Mouse (Mus musculus): ENCODE measurements at regions not wholly inside any gene's neighbourhood (a gene's known extent, or its start where the extent isn't known, plus 50 kb on each side); places are given as distances from the start of the nearest gene placed in this dataset.

DNA sequence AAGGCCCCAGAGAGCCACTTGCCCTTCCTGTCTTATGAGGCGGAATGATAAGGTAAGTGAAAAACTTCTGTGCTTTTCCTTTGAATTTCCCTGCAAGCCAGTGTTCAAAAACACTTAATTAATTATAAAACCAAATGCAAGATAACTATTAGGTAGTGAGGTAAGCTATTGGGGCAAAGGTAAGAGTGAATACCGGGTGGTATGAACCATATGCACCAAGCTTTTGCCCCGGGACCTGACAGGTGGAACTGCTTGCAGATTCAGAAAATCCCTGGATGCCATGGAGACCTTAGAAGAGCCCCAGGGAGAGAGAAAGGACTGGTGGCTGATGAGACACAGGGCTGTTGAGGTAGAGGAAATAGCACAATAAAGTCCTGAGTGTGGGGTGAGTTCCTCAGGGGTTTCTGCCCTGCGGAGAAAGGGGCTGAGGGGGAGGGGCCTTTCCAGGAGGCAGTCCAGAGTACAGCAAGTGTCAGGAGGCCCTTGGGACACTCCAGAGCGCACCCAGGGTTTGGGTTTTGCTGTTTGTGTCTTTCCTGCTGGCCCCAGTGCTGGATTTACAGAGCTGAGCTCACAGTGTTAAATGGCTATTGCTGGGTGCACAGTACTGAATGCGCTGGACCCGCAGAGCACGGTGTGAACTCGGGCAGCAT is 317.1 kb downstream of the Fgf9 start:
- ATAC-seq (ENCODE audit: insufficient read depth), result no peak
- Histone ChIP-seq H3K36me3 (replicated peaks; ENCODE audit: control insufficient read depth, insufficient read depth, low read depth) (no peaks in the 10 kb centered on the region), H3K9ac (replicated peaks) (no peak overlapping the region)

DNA sequence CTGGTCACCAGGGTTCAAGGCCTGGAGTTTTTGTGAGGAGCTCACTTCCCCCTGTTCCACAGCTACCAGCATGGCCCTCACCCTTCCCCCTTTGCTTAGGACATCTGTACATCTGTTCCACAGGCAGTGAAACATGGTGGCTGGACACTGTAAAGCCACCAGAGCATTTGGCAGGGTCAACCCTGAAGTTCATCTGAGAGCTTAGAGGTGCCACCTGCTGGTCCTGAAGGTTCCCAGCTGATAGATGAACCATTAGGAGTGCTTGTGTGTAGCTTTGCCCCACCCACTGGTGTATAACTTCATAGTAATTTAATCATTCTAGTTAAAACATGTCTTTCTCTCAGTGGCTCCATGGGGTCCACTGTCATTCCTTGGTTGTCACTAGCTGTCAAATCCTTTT is 304.7 kb downstream of the Fgf9 start:
- Histone ChIP-seq H3K4me2 (ENCODE audit: low read depth) (no peak overlapping the region), H3K4me3 (ENCODE audit: insufficient read depth in 1 of 2, low read depth in 2 of 2, low read length in 2 of 2) (no peak overlapping the region), H3K4me1 (replicated peaks; ENCODE audit: control insufficient read depth in 2 of 2, insufficient read depth in 2 of 2, low read length in 1 of 2) (no peaks in the 10 kb centered on the region), H3K27me3 (ENCODE audit: control insufficient read depth, insufficient read depth, low read length) (no peaks in the 10 kb centered on the region), H3K9me3 (ENCODE audit: control insufficient read depth, low read length) (no peaks in the 10 kb centered on the region), H3K36me3 (replicated peaks; ENCODE audit: control insufficient read depth, insufficient read depth, low read depth) (no peaks in the 10 kb centered on the region), H3K27ac (no peak overlapping the region), H3K9ac (replicated peaks) (no peak overlapping the region)
- TF ChIP-seq CTCF (IDR thresholded peaks at IDR 0.05; ENCODE audit: low read depth) (no peak), EP300 (IDR thresholded peaks at IDR 0.05; ENCODE audit: low read depth) (no peak)
- ATAC-seq (ENCODE audit: insufficient read depth) (no peak), DNase-seq (ENCODE audit: low read depth in 3 of 3, low spot score in 3 of 3) (no peak)

More for the DNA sequence above, 317.1 kb downstream of the Fgf9 start:
- WGBS (ENCODE audit: insufficient replicate concordance), result 59% methylated on average over 9 of the region's 9 CpGs
- no peaks in the 10 kb centered on the region for H3K4me1 ChIP-seq (replicated peaks; ENCODE audit: control insufficient read depth in 2 of 2, insufficient read depth in 2 of 2, low read length in 1 of 2)
- no peak overlapping the region for H3K4me3 ChIP-seq (ENCODE audit: insufficient read depth in 1 of 2, low read depth in 2 of 2, low read length in 2 of 2)
- H3K4me2 ChIP-seq (ENCODE audit: low read depth), result no peak overlapping the region
- no peak for DNase-seq (ENCODE audit: low read depth in 3 of 3, low spot score in 3 of 3)
- H3K27me3 ChIP-seq (ENCODE audit: control insufficient read depth, insufficient read depth, low read length), result no peaks in the 10 kb centered on the region
- no peak overlapping the region for H3K27ac ChIP-seq
- TF ChIP-seq CTCF (IDR thresholded peaks at IDR 0.05; ENCODE audit: low read depth) (no peak), EP300 (IDR thresholded peaks at IDR 0.05; ENCODE audit: low read depth) (no peak)
- H3K9me3 ChIP-seq (ENCODE audit: control insufficient read depth, low read length), result no peaks in the 10 kb centered on the region

DNA sequence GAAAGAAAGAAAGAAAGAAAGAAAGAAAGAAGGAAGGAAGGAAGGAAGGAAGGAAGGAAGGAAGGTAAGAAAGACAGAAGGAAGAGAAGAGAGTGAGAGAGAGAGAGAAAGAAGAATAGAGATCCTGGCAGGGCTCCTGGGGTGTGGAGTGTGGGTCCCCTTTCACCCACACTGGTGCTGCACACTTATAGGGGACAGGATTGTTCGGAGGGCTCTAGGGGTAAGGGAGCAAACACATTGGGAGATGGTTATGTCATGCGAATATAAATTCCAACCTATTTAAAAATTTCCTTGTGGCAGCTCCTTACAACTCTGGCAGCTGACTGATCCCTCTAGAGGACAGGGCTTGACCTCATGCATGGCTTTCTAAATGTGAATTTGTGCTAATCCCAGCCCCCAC is 286.5 kb downstream of the Fgf9 start:
- H3K9me3 ChIP-seq (ENCODE audit: control insufficient read depth, low read length), result no peaks in the 10 kb centered on the region
- H3K27me3 ChIP-seq (ENCODE audit: control insufficient read depth, insufficient read depth, low read length), result no peaks in the 10 kb centered on the region
- ATAC-seq (ENCODE audit: insufficient read depth) (no peak), DNase-seq (ENCODE audit: low read depth in 3 of 3, low spot score in 3 of 3) (no peak)
- WGBS (ENCODE audit: insufficient replicate concordance), result 53% methylated on average over 2 of the region's 2 CpGs
- no peak overlapping the region for H3K9ac ChIP-seq (replicated peaks)
- no peaks in the 10 kb centered on the region for H3K36me3 ChIP-seq (replicated peaks; ENCODE audit: control insufficient read depth, insufficient read depth, low read depth)
- TF ChIP-seq CTCF (IDR thresholded peaks at IDR 0.05; ENCODE audit: low read depth) (no peak), EP300 (IDR thresholded peaks at IDR 0.05; ENCODE audit: low read depth) (no peak)
- H3K4me3 ChIP-seq (ENCODE audit: insufficient read depth in 1 of 2, low read depth in 2 of 2, low read length in 2 of 2), result no peak overlapping the region
- H3K27ac ChIP-seq, result no peak overlapping the region
- H3K4me2 ChIP-seq (ENCODE audit: low read depth), result no peak overlapping the region
- H3K4me1 ChIP-seq (replicated peaks; ENCODE audit: control insufficient read depth in 2 of 2, insufficient read depth in 2 of 2, low read length in 1 of 2), result no peaks in the 10 kb centered on the region

DNA sequence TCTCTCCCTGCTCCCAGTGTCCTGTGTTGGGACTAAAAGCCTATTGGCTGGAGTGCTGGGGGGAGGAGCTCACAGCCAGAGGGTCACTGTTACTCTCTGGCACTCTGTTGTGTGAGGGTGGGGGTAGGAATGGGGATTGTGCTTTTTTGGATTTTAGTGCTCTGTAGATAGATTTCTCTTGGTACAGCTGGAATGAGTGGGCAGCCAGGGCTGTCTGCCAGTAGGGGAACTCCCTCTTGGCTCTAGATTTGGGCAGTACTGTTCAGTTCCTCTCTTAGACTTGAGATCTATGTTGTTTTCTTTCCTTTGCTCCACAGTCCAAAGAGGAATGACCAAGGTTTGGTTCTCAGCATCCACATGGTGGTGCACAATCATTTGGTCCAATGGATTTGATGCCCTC is 282.6 kb downstream of the Fgf9 start:
- H3K4me2 ChIP-seq (ENCODE audit: low read depth), result no peak overlapping the region
- no peak for DNase-seq (ENCODE audit: low read depth in 3 of 3, low spot score in 3 of 3)
- no peaks in the 10 kb centered on the region for H3K9me3 ChIP-seq (ENCODE audit: control insufficient read depth, low read length)
- no peaks in the 10 kb centered on the region for H3K4me1 ChIP-seq (replicated peaks; ENCODE audit: control insufficient read depth in 2 of 2, insufficient read depth in 2 of 2, low read length in 1 of 2)
- no peak for TF ChIP-seq EP300 (IDR thresholded peaks at IDR 0.05; ENCODE audit: low read depth)
- TF ChIP-seq CTCF (IDR thresholded peaks at IDR 0.05; ENCODE audit: low read depth), result no peak
- no peak for ATAC-seq (ENCODE audit: insufficient read depth)
- no peaks in the 10 kb centered on the region for H3K36me3 ChIP-seq (replicated peaks; ENCODE audit: control insufficient read depth, insufficient read depth, low read depth)
- H3K4me3 ChIP-seq (ENCODE audit: insufficient read depth in 1 of 2, low read depth in 2 of 2, low read length in 2 of 2), result no peak overlapping the region
- H3K27ac ChIP-seq, result no peak overlapping the region
- no peak overlapping the region for H3K9ac ChIP-seq (replicated peaks)
- H3K27me3 ChIP-seq (ENCODE audit: control insufficient read depth, insufficient read depth, low read length), result no peaks in the 10 kb centered on the region

DNA sequence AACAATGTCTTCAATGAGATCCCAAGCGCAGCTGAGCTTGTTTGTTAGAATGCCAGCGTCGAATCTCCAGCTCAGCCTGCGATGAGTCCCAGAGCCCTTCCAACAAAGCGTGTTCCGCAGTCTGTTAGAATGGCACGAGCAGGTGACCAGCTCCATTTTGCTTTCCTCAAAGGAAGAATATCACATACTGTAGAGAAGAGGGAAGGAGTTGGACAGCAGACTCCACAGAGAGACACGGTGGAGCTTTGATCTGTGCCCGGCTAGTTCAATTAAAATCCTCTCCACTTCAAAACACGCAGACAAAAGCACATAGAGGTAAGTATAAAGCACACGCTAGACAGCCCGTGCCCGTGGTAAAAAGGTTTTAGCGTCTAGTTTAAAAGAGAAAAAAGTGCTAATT is 265.8 kb downstream of the Fgf9 start:
- Histone ChIP-seq H3K4me2 (ENCODE audit: low read depth) (no peak overlapping the region), H3K4me1 (replicated peaks; ENCODE audit: control insufficient read depth in 2 of 2, insufficient read depth in 2 of 2, low read length in 1 of 2) (no peaks in the 10 kb centered on the region), H3K9ac (replicated peaks) (no peak overlapping the region), H3K9me3 (ENCODE audit: control insufficient read depth, low read length) (no peaks in the 10 kb centered on the region), H3K27ac (no peak overlapping the region), H3K27me3 (ENCODE audit: control insufficient read depth, insufficient read depth, low read length) (no peaks in the 10 kb centered on the region), H3K4me3 (ENCODE audit: insufficient read depth in 1 of 2, low read depth in 2 of 2, low read length in 2 of 2) (no peak overlapping the region), H3K36me3 (replicated peaks; ENCODE audit: control insufficient read depth, insufficient read depth, low read depth) (no peaks in the 10 kb centered on the region)
- DNase-seq (ENCODE audit: low read depth in 3 of 3, low spot score in 3 of 3), result no peak
- 81% methylated on average over 14 of the region's 14 CpGs for WGBS (ENCODE audit: insufficient replicate concordance)
- no peak for ATAC-seq (ENCODE audit: insufficient read depth)
- no peak for TF ChIP-seq CTCF (IDR thresholded peaks at IDR 0.05; ENCODE audit: low read depth)
- no peak for TF ChIP-seq EP300 (IDR thresholded peaks at IDR 0.05; ENCODE audit: low read depth)
